Mouse (Mus musculus): ENCODE results near the gene Pet100.
A peak's percentile ranks its signal among the peaks of the same experiment; 100 is the strongest.

Gene Pet100

DNA sequence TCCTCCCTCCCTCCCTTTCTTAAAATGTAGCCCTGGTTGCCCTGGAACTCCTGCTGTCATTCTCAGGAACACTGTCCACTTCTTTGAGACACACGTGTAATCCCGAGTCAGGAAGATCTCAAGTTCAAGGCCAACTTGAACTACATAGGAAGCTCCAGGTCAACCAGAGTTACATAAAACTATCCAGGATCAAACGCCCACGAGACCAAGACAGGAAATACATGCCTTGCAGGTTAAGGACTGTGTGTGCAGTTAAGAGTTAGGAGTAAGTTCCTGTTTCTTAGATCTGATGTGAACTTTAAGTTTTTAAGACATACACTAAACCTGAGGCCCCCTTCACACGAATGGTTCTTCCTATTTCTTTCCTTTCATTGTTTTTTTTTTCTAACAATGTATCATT is 5.6 kb downstream of the Pet100 start:
- no peak for DNase-seq

GRCm38 (mm10) chr8:3628014-3628413 is 6.7 kb downstream of the Pet100 start:
- peak; percentile 55 for DNase-seq

DNA sequence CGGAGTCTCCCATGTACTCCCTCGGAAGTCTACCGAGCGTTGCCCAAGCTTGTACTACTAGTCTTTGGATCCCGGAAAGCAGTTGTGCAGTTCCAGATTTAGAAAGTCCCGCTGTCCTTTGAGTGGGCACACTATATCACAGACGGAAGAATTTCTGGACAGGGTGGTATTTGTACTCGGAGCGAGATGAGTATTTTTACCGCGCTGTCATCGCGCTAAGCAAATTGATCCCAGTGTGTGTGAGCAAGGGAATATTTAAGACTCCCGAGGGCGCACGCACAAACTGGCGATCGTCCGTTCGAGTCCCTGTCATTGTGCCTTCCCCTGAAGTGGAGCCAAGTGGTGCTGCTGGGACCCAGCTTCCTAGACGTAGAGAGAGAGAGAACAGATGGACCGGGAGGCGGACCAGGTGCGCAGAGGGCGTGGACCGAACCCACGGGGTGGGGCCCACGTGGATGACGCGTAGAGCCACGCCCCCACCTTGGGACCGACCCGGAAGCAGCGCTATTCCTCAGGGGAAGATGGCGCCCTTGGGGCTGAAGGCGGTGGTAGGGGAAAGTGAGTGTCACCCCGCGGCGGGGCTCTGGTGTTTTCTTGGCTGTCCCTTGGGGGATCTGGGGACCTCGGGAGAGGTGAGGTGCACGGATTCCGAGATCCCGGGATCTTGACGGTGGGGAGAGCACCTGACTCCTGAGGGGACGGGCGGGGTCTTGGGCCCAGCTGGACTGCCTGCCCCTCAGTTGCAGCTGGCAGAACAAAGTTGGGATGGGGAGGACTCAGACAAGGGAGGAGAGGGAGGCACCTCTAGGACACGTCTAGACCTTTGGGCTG is 9.5 kb downstream of the Pet100 start, which contains the start of gene Stxbp2:
Gene Stxbp2 (plus strand): TSS at position 309 of the 831 bp plus-strand sequence.
- peak; percentile 93 for DNase-seq

- peak; percentile 40 for DNase-seq
These were observed 10.1 kb downstream of the Pet100 start for GRCm38 (mm10) chr8:3631478-3631875.

- peak; percentile 71 for DNase-seq
These were observed 24.5 kb downstream of the Pet100 start for GRCm38 (mm10) chr8:3645804-3646203.

GRCm38 (mm10) chr8:3646824-3647531 is 25.6 kb downstream of the Pet100 start:
- no peak for DNase-seq

DNA sequence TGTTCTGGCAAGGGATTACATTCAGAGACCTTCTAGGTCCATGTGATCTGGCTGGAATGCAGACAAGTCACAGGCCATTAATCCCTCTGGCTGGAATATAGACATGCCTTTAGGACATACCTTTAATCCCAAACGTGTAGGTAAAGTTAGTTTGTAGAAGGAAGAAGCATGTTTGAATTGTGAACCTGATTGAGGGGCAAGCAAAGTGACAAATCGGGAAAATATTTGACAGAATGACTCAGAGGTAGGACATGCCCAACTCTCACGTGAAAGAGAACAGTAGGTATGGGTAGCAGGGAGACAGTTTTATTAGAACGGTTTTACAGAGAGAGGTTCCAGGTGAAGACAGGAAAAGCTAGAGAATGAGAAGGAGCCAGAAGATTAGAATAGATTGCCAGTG is 26.2 kb downstream of the Pet100 start:
- no peak for DNase-seq

DNA sequence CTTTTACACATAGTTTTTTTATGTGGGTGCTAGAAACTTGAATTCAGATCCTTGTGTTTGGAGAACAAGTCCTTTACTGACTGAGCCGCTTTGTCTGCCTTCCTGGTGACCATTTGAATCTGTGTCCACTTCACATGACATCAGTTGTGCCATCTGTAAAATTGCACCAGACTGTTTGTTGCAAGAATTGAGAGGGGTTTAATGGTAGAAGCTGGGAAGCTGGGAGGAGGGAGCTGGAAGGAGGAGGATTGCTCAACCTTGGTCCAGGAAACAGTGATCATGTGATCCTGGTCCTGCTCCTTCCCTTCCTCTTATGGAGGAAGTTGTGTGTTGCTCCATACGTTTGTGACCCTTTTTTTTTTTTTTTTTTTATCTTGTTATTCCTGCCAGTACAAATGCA is 26.9 kb downstream of the Pet100 start:
- DNase-seq, result no peak

DNA sequence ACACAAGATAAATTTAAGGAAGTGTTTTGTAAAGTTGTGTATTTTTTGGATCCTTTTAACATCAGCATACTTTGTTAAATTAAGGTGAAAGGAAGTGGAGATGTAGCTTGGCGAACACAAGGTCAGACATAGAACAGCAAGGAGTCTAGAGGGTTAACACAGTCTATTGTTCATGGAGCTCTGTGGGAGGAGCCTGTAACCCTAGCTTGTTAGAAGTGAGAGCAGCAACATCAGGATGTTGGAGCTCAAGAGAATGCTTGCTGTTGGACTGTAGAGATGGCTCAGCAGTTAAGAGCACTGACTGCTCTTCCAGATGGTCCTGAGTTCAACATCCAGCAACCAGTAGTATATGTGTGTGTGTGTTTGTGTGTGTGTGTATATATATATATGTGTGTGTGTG is 27.6 kb downstream of the Pet100 start:
- DNase-seq, result no peak

DNA sequence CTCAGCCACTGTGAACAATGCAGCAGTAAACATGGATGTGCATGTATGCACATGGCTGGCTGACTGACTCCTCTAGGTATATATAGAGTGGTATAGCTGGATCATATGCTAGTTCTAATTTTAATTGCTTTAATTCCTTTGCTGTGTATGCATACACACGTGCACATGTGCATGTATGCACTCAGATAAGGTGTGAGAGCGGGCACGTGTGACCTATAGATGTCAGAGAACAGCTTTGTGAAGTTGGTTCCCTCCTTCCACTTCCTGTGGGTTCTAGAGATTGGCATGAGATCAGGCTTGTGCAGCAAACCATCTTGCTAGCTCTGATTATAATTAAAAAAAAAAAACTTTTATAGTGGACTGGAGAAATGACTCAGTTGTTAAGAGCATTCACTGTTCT is 31.5 kb downstream of the Pet100 start:
- no peak for DNase-seq

DNA sequence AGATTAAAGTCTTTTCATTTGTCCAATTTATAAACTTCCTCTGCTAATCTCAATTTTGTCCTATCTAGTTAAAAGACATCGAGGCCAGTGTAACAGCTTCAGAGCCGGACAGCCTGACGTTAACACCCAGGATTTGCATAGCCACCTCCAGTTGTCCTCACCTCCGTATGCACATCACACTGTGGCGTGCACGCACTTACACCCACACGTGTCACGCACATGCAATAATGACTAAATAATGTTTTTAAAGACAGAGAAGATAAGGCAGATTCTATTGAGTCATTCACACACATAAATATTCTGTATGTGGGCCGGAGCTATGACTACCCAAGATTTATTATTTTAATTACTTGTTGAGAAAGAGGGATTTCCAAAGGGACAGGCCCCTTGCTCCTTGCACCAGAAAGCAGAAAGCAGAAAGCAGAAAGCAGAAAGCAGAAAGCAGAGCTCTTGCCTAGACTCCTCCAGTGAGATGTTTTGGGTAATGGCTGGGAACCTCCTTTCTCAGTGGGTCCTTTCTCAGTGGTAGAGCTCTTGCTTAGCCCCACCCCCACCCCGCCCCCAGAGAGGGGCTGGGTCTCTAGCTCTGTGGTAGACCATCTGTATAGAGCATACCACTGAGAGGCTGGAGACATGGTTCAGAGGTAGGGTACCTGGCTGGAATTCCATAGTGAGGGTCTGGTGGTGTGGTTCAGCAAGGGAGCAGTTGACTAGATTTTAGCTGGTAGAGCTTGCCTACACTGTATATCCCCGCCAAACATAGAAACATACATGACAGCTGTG is 33.6 kb downstream of the Pet100 start:
- no peak for DNase-seq

DNA sequence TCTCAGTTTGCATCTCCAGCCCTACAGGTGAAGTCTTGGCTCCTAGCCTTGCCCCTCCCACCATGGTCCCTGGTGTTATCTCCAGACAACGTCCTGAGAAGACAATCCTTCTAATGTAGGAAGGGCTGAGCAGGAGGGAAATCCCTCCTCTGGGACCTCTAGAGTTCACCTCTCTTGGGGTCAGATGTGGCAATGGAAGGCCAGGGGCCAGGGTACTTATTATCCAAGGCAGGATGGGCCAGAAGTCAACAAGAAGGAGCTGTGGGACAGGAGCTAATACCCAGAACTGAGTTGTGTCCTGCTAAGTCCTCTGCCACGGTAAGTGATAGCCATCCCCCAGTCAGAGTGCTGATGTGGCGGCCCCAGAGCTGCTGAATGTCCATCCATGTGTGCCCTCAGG is 34.2 kb downstream of the Pet100 start, which contains the start of gene Retn:
Gene Retn (plus strand): TSS at position 245 of the 400 bp plus-strand sequence.
- DNase-seq, result no peak

GRCm38 (mm10) chr8:3656725-3657381 is 35.5 kb downstream of the Pet100 start:
- DNase-seq, result no peak

DNA sequence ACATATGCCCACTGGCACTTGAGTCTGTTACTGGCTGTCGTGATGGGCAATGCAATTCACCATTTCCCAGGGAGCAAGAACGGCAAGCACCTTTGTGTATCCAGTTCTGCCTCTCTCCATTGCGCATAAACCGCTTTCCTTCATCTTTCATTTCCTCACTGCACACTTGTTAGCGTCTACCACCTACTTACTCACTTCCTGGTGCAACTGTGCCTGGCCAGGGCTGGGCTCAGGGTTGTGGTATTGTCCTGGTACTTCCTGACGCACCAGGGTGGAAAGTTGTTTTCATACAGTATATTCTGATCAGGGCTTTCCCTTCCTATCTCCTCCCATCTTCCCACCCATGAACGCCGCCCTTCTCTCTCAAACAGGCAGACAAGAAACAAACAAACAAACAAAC is 39.5 kb downstream of the Pet100 start:
- no peak for DNase-seq

DNA sequence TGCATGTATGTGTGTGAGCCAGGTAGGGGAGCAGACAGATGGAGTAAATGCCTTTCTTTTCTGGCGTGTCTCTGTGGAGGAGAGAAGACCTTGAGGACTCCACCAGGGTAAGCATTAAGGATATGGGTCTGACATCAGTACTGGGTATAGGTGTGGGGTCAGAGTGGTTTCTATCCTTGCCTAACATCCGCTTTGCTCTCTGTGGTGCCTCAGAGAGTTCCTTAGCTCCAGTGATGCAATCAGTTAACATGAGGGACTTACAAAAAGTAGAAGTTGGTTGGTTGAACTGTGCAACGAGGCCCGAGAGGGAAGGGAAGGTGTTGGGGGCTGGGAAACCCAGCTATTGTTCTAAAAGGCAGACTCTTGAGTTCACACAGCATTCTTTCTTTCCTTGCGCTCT is 43.1 kb downstream of the Pet100 start:
- DNase-seq, result no peak

- no peak for DNase-seq
These were observed 44.2 kb downstream of the Pet100 start, which contains the start of gene Mcemp1 for GRCm38 (mm10) chr8:3665507-3665906. Gene Mcemp1 (plus strand): TSS chr8:3665754.

DNA sequence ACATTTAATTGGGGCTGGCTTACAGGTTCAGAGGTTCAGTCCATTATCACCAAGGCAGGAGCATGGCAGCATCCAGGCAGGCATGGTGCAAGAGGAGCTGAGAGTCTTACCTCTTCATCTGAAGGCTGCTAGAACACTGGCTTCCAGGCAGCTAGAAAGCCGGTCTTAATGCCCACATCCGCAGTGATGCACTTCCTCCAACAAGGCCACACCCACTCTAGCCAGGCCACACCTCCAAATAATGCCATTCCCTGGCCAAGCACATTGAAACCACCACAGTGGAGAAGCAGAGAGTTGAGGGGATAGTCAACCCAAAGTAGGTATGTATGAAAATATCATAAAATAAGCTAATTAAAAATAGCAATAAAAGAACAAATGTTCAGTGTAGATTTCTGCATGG is 49.0 kb downstream of the Pet100 start:
- no peak for DNase-seq

GRCm38 (mm10) chr8:3671980-3672491 is 50.7 kb downstream of the Pet100 start, which contains the start of gene Fcor:
Gene Fcor (minus strand): TSS chr8:3672362.
- DNase-seq, result peak; percentile 96

GRCm38 (mm10) chr8:3674671-3675070 is 53.3 kb downstream of the Pet100 start:
- DNase-seq, result no peak

All from thymus, postnatal 4 days (tissue).